Mouse (Mus musculus) hindbrain, embryonic 15.5 days (tissue): Measurements from ENCODE around the gene Tbc1d1. TPM values are rescaled to one million over a fixed set of nuclear protein-coding genes. Genes with fewer than 3 reads are reported as not detected.

ENCODE experiments used
- ATAC-seq: fragments of 200-750 bp; cut with Nextera tagmentation; 2 replicates; pipeline ENCODE4 v1.8.0; 2017; ENCODE audit warnings: low read depth, moderate number of reproducible peaks, moderate TSS enrichment; ENCODE audit not compliant: low FRiP score
- H3K27ac ChIP-seq: fragments of 300-500 bp; sonication (generic); replicated peaks from 2 replicates; pipeline ENCODE4 v1.5.1; 2015; ENCODE audit warnings: mild to moderate bottlenecking, inconsistent platforms
- H3K27me3 ChIP-seq: fragments of 300-500 bp; sonication (generic); 2 replicates; pipeline ENCODE4 v1.6.1; 2015; ENCODE audit warnings: control low read depth, inconsistent platforms
- H3K36me3 ChIP-seq: fragments of 300-500 bp; sonication (generic); 2 replicates; pipeline ENCODE4 v1.6.1; 2015; ENCODE audit warnings: control low read depth, inconsistent platforms
- H3K4me1 ChIP-seq: fragments of 300-500 bp; sonication (generic); replicated peaks from 2 replicates; pipeline ENCODE4 v1.6.1; 2015; ENCODE audit warnings: control low read depth, inconsistent platforms
- H3K4me2 ChIP-seq: fragments of 300-500 bp; sonication (generic); 2 replicates; pipeline ENCODE4 v1.6.1; 2015; ENCODE audit warnings: moderate library complexity, mild to moderate bottlenecking, inconsistent platforms
- H3K4me3 ChIP-seq: fragments of 300-500 bp; sonication (generic); 2 replicates; pipeline ENCODE4 v1.5.1; 2015; ENCODE audit warnings: mild to moderate bottlenecking, inconsistent platforms
- H3K9ac ChIP-seq: fragments of 300-500 bp; sonication (generic); 2 replicates; pipeline ENCODE4 v1.6.1; 2015; ENCODE audit warnings: inconsistent platforms
- H3K9me3 ChIP-seq: fragments of 300-500 bp; sonication (generic); 2 replicates; pipeline ENCODE4 v1.6.1; 2016; ENCODE audit warnings: control low read depth, inconsistent platforms
- WGBS: fragments of 180-500 bp; shearing (Covaris S2); methylation state at CpG from one replicate; pipeline ENCODE4 v1.1.7; 2015; 5-methylcytosine and 5-hydroxymethylcytosine counted together
- polyA plus RNA-seq: library from polyadenylated mRNA; unstranded; fragments of >200 nt; fragmentation: Nextera tagmentation; extraction: Ambion mirVana; gene quantifications from 2 replicates; pipeline ENCODE4 v1.2.1, GENCODE M21; 2015

The Tbc1d1 gene
- polyA plus RNA-seq, 1 experiment from 2014 or later = 10.5 TPM

GRCm38 (mm10) chr5:64288031-64288928 lies 132.2 kb downstream of the Tbc1d1 start:
- Histone ChIP-seq H3K36me3 (no peaks in the 10 kb centered on the region), H3K9ac (no peak overlapping the region), H3K4me3 (no peak overlapping the region), H3K27me3 (no peaks in the 10 kb centered on the region), H3K4me2 (no peak overlapping the region), H3K4me1 (0 out of 2 replicates have a peak, but pooled peaks cover 3% of the 10 kb centered on the region), H3K9me3 (no peaks in the 10 kb centered on the region), H3K27ac (no peak overlapping the region)
- ATAC-seq = no peak
- WGBS = 89% methylated on average over 14 of the region's 14 CpGs

GRCm38 (mm10) chr5:64289202-64290060 lies 133.3 kb downstream of the Tbc1d1 start:
- H3K27ac ChIP-seq = no peak overlapping the region

GRCm38 (mm10) chr5:64290061-64290345 lies 133.9 kb downstream of the Tbc1d1 start:
- Histone ChIP-seq H3K9ac (no peak overlapping the region), H3K4me3 (no peak overlapping the region), H3K9me3 (no peaks in the 10 kb centered on the region), H3K27me3 (no peaks in the 10 kb centered on the region), H3K36me3 (no peaks in the 10 kb centered on the region), H3K27ac (no peak overlapping the region), H3K4me2 (no peak overlapping the region), H3K4me1 (0 out of 2 replicates have a peak, but pooled peaks cover 3% of the 10 kb centered on the region)
- 65% methylated on average over 4 of the region's 4 CpGs for WGBS
- ATAC-seq = no peak

More at GRCm38 (mm10) chr5:64289202-64290060, 133.3 kb downstream of the Tbc1d1 start:
- Histone ChIP-seq H3K4me1 (0 out of 2 replicates have a peak, but pooled peaks cover 3% of the 10 kb centered on the region), H3K4me2 (no peak overlapping the region), H3K9ac (no peak overlapping the region), H3K27me3 (no peaks in the 10 kb centered on the region), H3K4me3 (no peak overlapping the region), H3K9me3 (no peaks in the 10 kb centered on the region), H3K36me3 (no peaks in the 10 kb centered on the region)
- ATAC-seq = peak; percentile 84
- WGBS = 64% methylated on average over 5 of the region's 5 CpGs

GRCm38 (mm10) chr5:64291657-64292056 lies 135.6 kb downstream of the Tbc1d1 start:
- 0 out of 2 replicates have a peak, but pooled peaks cover 3% of the 10 kb centered on the region for H3K4me1 ChIP-seq
- no peak overlapping the region for H3K27ac ChIP-seq
- H3K36me3 ChIP-seq = no peaks in the 10 kb centered on the region
- no peak overlapping the region for H3K4me2 ChIP-seq
- H3K4me3 ChIP-seq = no peak overlapping the region
- no peak for ATAC-seq
- 72% methylated on average over 5 of the region's 5 CpGs for WGBS
- no peaks in the 10 kb centered on the region for H3K9me3 ChIP-seq
- no peak overlapping the region for H3K9ac ChIP-seq
- no peaks in the 10 kb centered on the region for H3K27me3 ChIP-seq

- no peak overlapping the region for H3K27ac ChIP-seq
Observed at GRCm38 (mm10) chr5:64295621-64296020, 139.5 kb downstream of the Tbc1d1 start.

GRCm38 (mm10) chr5:64296328-64296727 lies 140.2 kb downstream of the Tbc1d1 start:
- no peak for ATAC-seq
- Histone ChIP-seq H3K4me3 (no peak overlapping the region), H3K27ac (no peak overlapping the region), H3K9me3 (no peaks in the 10 kb centered on the region), H3K4me1 (peaks cover 6% of the 10 kb centered on the region; the same call in 1 of the 2 replicates), H3K9ac (no peak overlapping the region), H3K36me3 (no peaks in the 10 kb centered on the region), H3K27me3 (no peaks in the 10 kb centered on the region), H3K4me2 (no peak overlapping the region)
- 77% methylated on average over 7 of the region's 7 CpGs for WGBS

More at GRCm38 (mm10) chr5:64295621-64296020, 139.5 kb downstream of the Tbc1d1 start:
- Histone ChIP-seq H3K9ac (no peak overlapping the region), H3K4me2 (no peak overlapping the region), H3K27me3 (no peaks in the 10 kb centered on the region), H3K4me1 (peaks cover 6% of the 10 kb centered on the region; the same call in 1 of the 2 replicates), H3K9me3 (no peaks in the 10 kb centered on the region), H3K4me3 (no peak overlapping the region), H3K36me3 (no peaks in the 10 kb centered on the region)
- no peak for ATAC-seq

- ATAC-seq = no peak
- H3K9me3 ChIP-seq = no peaks in the 10 kb centered on the region
- no peak overlapping the region for H3K27ac ChIP-seq
- no peak overlapping the region for H3K4me2 ChIP-seq
- H3K27me3 ChIP-seq = no peaks in the 10 kb centered on the region
- no peak overlapping the region for H3K9ac ChIP-seq
- H3K36me3 ChIP-seq = no peaks in the 10 kb centered on the region
- no peak overlapping the region for H3K4me3 ChIP-seq
- WGBS = 81% methylated on average over 4 of the region's 4 CpGs
- peaks cover 6% of the 10 kb centered on the region; the same call in 1 of the 2 replicates for H3K4me1 ChIP-seq
Observed at GRCm38 (mm10) chr5:64297100-64297499, 141.0 kb downstream of the Tbc1d1 start.

- WGBS = 42% methylated on average over 20 of the region's 20 CpGs
- Histone ChIP-seq H3K9me3 (no peaks in the 10 kb centered on the region), H3K27me3 (no peaks in the 10 kb centered on the region), H3K4me1 (peaks cover 6% of the 10 kb centered on the region; the same call in 1 of the 2 replicates), H3K36me3 (no peaks in the 10 kb centered on the region), H3K27ac (no peak overlapping the region), H3K4me2 (peak overlapping the region; percentile 42), H3K9ac (no peak overlapping the region), H3K4me3 (0 out of 2 replicates have a peak overlapping the region, but pooled peaks have one; percentile 8)
- peak; percentile 64 for ATAC-seq
Observed at GRCm38 (mm10) chr5:64298331-64299036, 142.4 kb downstream of the Tbc1d1 start.

- Histone ChIP-seq H3K4me2 (no peak overlapping the region), H3K27ac (no peak overlapping the region), H3K4me1 (peaks cover 6% of the 10 kb centered on the region; the same call in 1 of the 2 replicates), H3K4me3 (no peak overlapping the region), H3K9ac (no peak overlapping the region), H3K36me3 (no peaks in the 10 kb centered on the region), H3K9me3 (no peaks in the 10 kb centered on the region), H3K27me3 (no peaks in the 10 kb centered on the region)
- WGBS = 71% methylated on average over 7 of the region's 7 CpGs
- no peak for ATAC-seq
Observed at GRCm38 (mm10) chr5:64299508-64300324, 143.6 kb downstream of the Tbc1d1 start.

- Histone ChIP-seq H3K4me2 (no peak overlapping the region), H3K27ac (no peak overlapping the region), H3K9me3 (no peaks in the 10 kb centered on the region), H3K9ac (no peak overlapping the region), H3K4me3 (no peak overlapping the region), H3K36me3 (peaks cover 2% of the 10 kb centered on the region; the same call in 1 of the 2 replicates), H3K27me3 (no peaks in the 10 kb centered on the region), H3K4me1 (peaks cover 6% of the 10 kb centered on the region; the same call in 1 of the 2 replicates)
- no peak for ATAC-seq
- WGBS = 48% methylated on average over 4 of the region's 4 CpGs
Observed at GRCm38 (mm10) chr5:64301246-64301645, 145.1 kb downstream of the Tbc1d1 start.

GRCm38 (mm10) chr5:64307289-64307688 lies 151.2 kb downstream of the Tbc1d1 start:
- H3K36me3 ChIP-seq = peaks cover 2% of the 10 kb centered on the region; the same call in 1 of the 2 replicates
- no peaks in the 10 kb centered on the region for H3K9me3 ChIP-seq
- 0 out of 2 replicates have a peak, but pooled peaks cover under 1% of the 10 kb centered on the region for H3K4me1 ChIP-seq
- 97% methylated on average over 2 of the region's 2 CpGs for WGBS
- ATAC-seq = no peak
- no peak overlapping the region for H3K27ac ChIP-seq
- no peak overlapping the region for H3K9ac ChIP-seq
- no peak overlapping the region for H3K4me2 ChIP-seq
- H3K27me3 ChIP-seq = no peaks in the 10 kb centered on the region
- H3K4me3 ChIP-seq = no peak overlapping the region
